Mouse (Mus musculus): Measurements from ENCODE around the gene Hmox1.

DNA sequence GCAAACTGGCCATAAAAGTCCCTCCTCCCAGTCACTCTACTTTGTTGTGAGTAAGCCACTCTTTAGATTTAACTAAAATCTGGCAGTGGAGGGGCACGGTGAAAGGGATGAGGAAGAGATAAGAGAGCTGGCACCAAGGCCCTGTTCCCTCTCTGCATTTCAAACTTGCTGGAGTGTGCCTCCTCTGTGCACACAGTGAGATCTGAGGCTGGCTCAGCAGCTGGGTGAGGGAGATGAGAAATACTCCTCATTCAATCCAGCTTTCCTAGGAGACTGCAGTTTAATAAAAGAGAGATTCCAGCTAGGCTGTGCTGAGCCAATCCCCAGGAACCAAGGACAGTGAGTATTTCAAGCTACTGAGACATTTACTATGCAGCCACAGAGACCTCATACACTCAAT, 42.3 kb downstream of the Hmox1 start:
- TF ChIP-seq CTCF (IDR thresholded peaks at IDR 0.05; ENCODE audit: borderline replicate concordance, control insufficient read depth, extremely low read depth, insufficient read depth, low read length, poor library complexity) (no peak), POLR2A (IDR thresholded peaks at IDR 0.05; ENCODE audit: control insufficient read depth, extremely low read depth, insufficient read depth, low read length, poor library complexity) (no peak)

All from thymus, adult 2 months (tissue).